Mouse (Mus musculus) hindbrain, postnatal 0 days (tissue): Measurements from ENCODE around the gene Trim29. TPM values are rescaled to one million over a fixed set of nuclear protein-coding genes. Genes with fewer than 3 reads are reported as not detected.
A peak's percentile ranks its signal among the peaks of the same experiment; 100 is the strongest.

Experiments
- ATAC-seq: fragments of 200-750 bp; cut with Nextera tagmentation; 2 replicates; pipeline ENCODE4 v1.8.0; 2017; ENCODE audit warnings: mild to moderate bottlenecking, moderate TSS enrichment, moderate library complexity
- DNase-seq: peaks from one replicate; pipeline ENCODE4 v3.0.0-alpha.2; 2015; ENCODE audit warnings: low spot score
- H3K27ac ChIP-seq: fragments of 300-500 bp; sonication (generic); 2 replicates; pipeline ENCODE4 v1.5.1; 2014; ENCODE audit warnings: mild to moderate bottlenecking
- H3K27me3 ChIP-seq: fragments of 300-500 bp; sonication (generic); 2 replicates; pipeline ENCODE4 v1.6.1; 2014; ENCODE audit warnings: low read length, mixed read lengths; ENCODE audit not compliant: insufficient read depth
- H3K36me3 ChIP-seq: fragments of 300-500 bp; sonication (generic); 2 replicates; pipeline ENCODE4 v1.6.1; 2014; ENCODE audit warnings: low read length, mixed read lengths; ENCODE audit not compliant: insufficient read depth
- H3K4me1 ChIP-seq: fragments of 300-500 bp; sonication (generic); 2 replicates; pipeline ENCODE4 v1.6.1; 2014; ENCODE audit warnings: antibody characterized with exemption, low read length, mixed read lengths; ENCODE audit not compliant: insufficient read depth
- H3K4me2 ChIP-seq: fragments of 300-500 bp; sonication (generic); 2 replicates; pipeline ENCODE4 v1.6.1; 2014; ENCODE audit warnings: low read depth, mild to moderate bottlenecking, low read length, moderate library complexity, mixed read lengths
- H3K4me3 ChIP-seq: fragments of 300-500 bp; sonication (generic); 2 replicates; pipeline ENCODE4 v1.5.1; 2014; ENCODE audit warnings: low read length
- H3K9ac ChIP-seq: fragments of 300-500 bp; sonication (generic); replicated peaks from 2 replicates; pipeline ENCODE4 v1.6.1; 2014; ENCODE audit warnings: mild to moderate bottlenecking, low read length, moderate library complexity, mixed read lengths
- H3K9me3 ChIP-seq: fragments of 300-500 bp; sonication (generic); 2 replicates; pipeline ENCODE4 v1.6.1; 2016; ENCODE audit warnings: low read length, mixed read lengths
- CTCF ChIP-seq: IDR thresholded peaks from 2 replicates; pipeline ENCODE4 v1.5.1; 2016; ENCODE audit warnings: antibody characterized with exemption, control low read depth, low read depth
- WGBS: fragments of 180-500 bp; shearing (Covaris S2); extraction: QIAGEN DNeasy Blood & Tissue Kit; methylation state at CpG from one replicate; pipeline ENCODE4 v1.1.7; 2014; 5-methylcytosine and 5-hydroxymethylcytosine counted together
- polyA plus RNA-seq: library from polyadenylated mRNA; unstranded; fragments of >200 nt; fragmentation: Nextera tagmentation; extraction: Ambion mirVana; gene quantifications from 2 replicates; pipeline ENCODE4 v1.2.1, GENCODE M21; 2015
- total RNA-seq: library from RNA; depleted of rRNA; stranded (reverse); fragments of >200 nt; gene quantifications from 2 replicates; pipeline ENCODE4 v1.2.3, GENCODE M21; 2014

Gene Trim29
- total and polyA plus RNA-seq, 2 experiments from 2014 or later = 0.05 to 0.45 TPM

DNA sequence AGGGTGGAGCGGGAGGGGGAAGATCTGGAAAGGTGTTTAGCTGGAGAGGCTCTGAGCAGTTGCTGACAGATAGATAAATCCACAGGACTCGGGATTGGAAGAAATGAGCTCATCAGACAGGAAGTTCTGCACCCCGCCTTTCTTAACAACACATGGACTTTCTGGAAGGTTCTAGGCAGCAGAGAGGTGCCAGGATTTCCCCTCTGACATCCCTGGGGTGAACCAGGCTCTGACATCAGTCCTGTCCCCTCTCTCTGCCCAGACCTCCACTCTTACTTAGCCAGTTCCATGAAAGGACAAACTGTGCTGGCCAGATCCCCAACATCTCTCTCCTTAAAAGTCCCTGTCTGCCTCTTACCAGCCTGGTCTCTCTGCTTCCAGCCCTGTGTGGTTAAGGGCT lies 14.8 kb downstream of the Trim29 start:
- Histone ChIP-seq H3K4me1 (no peaks in the 10 kb centered on the region), H3K4me3 (no peak overlapping the region), H3K4me2 (no peak overlapping the region), H3K9me3 (no peaks in the 10 kb centered on the region), H3K27me3 (no peaks in the 10 kb centered on the region), H3K27ac (no peak overlapping the region), H3K36me3 (no peaks in the 10 kb centered on the region), H3K9ac (no peak overlapping the region)
- DNase-seq (no peak), ATAC-seq (no peak)
- WGBS = 85% methylated on average over 3 of the region's 3 CpGs
- TF ChIP-seq CTCF = no peak

GRCm38 (mm10) chr9:43326015-43326631 lies 15.5 kb downstream of the Trim29 start:
- WGBS = 84% methylated on average over 6 of the region's 7 CpGs
- no peak overlapping the region for H3K4me2 ChIP-seq
- no peak for TF ChIP-seq CTCF

GRCm38 (mm10) chr9:43327182-43328129 lies 16.8 kb downstream of the Trim29 start:
- Histone ChIP-seq H3K9me3 (no peaks in the 10 kb centered on the region), H3K4me1 (peaks cover 5% of the 10 kb centered on the region; the same call in 1 of the 2 replicates), H3K4me2 (no peak overlapping the region), H3K9ac (no peak overlapping the region), H3K36me3 (no peaks in the 10 kb centered on the region), H3K27me3 (no peaks in the 10 kb centered on the region), H3K4me3 (no peak overlapping the region), H3K27ac (no peak overlapping the region)
- TF ChIP-seq CTCF = peak; percentile 69
- whole genome bisulfite sequencing = 50% methylated on average over 21 of the region's 21 CpGs
- peak; percentile 66 for DNase-seq
- ATAC-seq = no peak

More at GRCm38 (mm10) chr9:43326015-43326631, 15.5 kb downstream of the Trim29 start:
- no peak overlapping the region for H3K4me3 ChIP-seq
- no peaks in the 10 kb centered on the region for H3K9me3 ChIP-seq
- H3K36me3 ChIP-seq = no peaks in the 10 kb centered on the region
- H3K27me3 ChIP-seq = no peaks in the 10 kb centered on the region
- no peak for DNase-seq
- no peak for ATAC-seq
- no peak overlapping the region for H3K9ac ChIP-seq
- no peak overlapping the region for H3K27ac ChIP-seq
- peaks cover 1% of the 10 kb centered on the region; the same call in 1 of the 2 replicates for H3K4me1 ChIP-seq

GRCm38 (mm10) chr9:43330426-43330825 lies 19.8 kb downstream of the Trim29 start:
- no peak overlapping the region for H3K4me3 ChIP-seq
- H3K36me3 ChIP-seq = no peaks in the 10 kb centered on the region
- H3K9me3 ChIP-seq = no peaks in the 10 kb centered on the region
- H3K4me2 ChIP-seq = no peak overlapping the region
- TF ChIP-seq CTCF = no peak
- no peak overlapping the region for H3K9ac ChIP-seq
- peak overlapping the region; percentile 72 for H3K27ac ChIP-seq
- peak; percentile 15; the same call in 1 of the 2 replicates for ATAC-seq
- 20% methylated on average over 5 of the region's 5 CpGs for WGBS
- H3K4me1 ChIP-seq = peaks cover 5% of the 10 kb centered on the region; the same call in 1 of the 2 replicates
- no peaks in the 10 kb centered on the region for H3K27me3 ChIP-seq
- DNase-seq = peak; percentile 48

DNA sequence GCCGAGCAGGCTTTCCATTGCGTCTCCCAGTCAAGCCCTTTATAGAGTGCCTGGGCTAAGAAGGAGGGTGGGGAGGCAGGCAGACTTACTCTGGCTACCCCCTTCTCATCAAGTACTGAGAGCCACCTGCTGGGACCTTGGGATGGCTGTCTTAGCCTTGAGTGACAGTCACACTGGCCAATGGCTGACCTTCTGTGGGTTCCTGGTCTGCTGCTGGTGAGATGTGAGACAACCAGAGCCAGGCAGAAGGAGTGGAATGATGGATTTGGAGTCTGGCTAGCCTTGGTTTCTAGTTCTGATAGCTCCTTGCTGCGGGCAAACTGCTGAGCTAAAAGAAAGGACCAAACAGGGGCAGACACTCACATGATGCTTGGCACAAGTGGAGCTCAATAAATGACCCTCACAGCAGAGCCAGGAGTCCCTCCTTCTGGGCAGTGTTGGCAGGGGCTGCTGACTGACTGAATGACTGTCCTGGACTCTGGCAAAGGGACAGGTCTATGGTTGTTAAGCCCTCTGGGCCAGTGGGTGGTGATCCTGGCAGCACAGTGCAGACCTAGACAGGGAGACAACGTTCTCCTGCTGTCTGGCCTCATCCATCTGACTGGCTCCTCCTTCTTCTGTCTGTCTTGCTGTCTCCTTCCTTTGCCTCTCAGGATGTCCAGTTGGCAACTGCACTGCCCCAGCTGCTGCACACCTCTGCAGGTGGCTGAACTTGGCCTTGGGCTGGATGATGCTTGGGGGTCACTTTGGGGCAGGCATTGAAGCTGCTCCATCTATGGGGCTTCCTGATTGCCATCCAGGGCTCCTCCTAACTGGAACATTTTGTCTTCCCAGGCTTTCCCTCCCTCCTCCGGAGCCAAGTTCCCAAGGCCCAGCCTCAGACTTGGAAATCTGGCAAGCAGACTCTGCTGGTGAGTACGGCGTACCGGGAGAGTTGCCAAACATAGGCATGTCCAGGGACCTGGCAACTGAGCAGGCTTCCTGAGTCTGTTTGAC lies 21.1 kb downstream of the Trim29 start:
- Histone ChIP-seq H3K9me3 (no peaks in the 10 kb centered on the region), H3K4me2 (no peak overlapping the region), H3K9ac (no peak overlapping the region), H3K36me3 (no peaks in the 10 kb centered on the region), H3K27ac (peak overlapping the region; percentile 72), H3K4me3 (no peak overlapping the region), H3K4me1 (peaks cover 5% of the 10 kb centered on the region; the same call in 1 of the 2 replicates), H3K27me3 (no peaks in the 10 kb centered on the region)
- DNase-seq = peak; percentile 86
- no peak for TF ChIP-seq CTCF
- peak; percentile 90 for ATAC-seq
- WGBS = 50% methylated on average over 8 of the region's 8 CpGs

DNA sequence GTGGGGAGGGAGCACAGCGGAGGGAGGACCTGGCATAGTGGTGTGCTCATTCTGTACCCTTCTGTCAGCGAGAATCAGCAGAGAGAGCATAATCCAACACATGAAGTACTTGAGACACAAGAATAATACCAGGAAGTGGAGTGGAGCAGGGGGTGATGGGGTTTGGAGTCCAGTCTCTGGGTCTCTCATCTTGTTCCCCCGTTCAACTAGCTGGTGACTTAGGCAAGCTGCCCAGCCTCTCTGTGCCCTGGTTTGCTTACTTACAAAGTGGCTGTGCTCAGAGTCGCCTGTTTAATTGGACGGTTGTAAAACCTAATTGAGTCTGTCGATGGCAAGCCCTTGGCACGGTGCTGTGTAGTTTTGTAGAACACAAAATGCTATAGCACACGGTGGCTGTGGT lies 23.8 kb downstream of the Trim29 start:
- ATAC-seq (no peak), DNase-seq (peak; percentile 34)
- Histone ChIP-seq H3K9ac (no peak overlapping the region), H3K27me3 (no peaks in the 10 kb centered on the region), H3K27ac (no peak overlapping the region; the same call in 1 of the 2 replicates), H3K4me2 (no peak overlapping the region), H3K4me3 (no peak overlapping the region), H3K9me3 (no peaks in the 10 kb centered on the region), H3K4me1 (peaks cover 5% of the 10 kb centered on the region; the same call in 1 of the 2 replicates), H3K36me3 (no peaks in the 10 kb centered on the region)
- TF ChIP-seq CTCF = no peak
- WGBS = 59% methylated on average over 8 of the region's 8 CpGs
